8 mouse cellular contexts compared by ENCODE assay signal in genomic region chr5:30815120-30815465, GRCm38 (mm10). TPM values are rescaled to one million over a fixed set of nuclear protein-coding genes. Genes with fewer than 3 reads are reported as not detected.
A peak's percentile ranks its signal among the peaks of the same experiment; 100 is the strongest.
DNase-seq lines count a peak whose midpoint lies in the region; ATAC-seq and TF ChIP-seq lines count a peak whose summit lies in the region.

No protein-coding gene starts in this region.

- H3K4me1 ChIP-seq in kidney, adult 2 months (ENCODE audit: control insufficient read depth, insufficient read depth, low read length): peaks cover 20% of the 10 kb centered on the region
- H3K4me1 ChIP-seq in forebrain, postnatal 0 days (ENCODE audit: insufficient read depth): peaks cover 24% of the 10 kb centered on the region
- H3K4me1 ChIP-seq in midbrain, embryonic 12.5 days: peaks cover 37% of the 10 kb centered on the region

- WGBS in kidney, adult 2 months: 7% methylated on average over 7 of the region's 7 CpGs
- 4% methylated on average over 7 of the region's 7 CpGs for WGBS in forebrain, postnatal 0 days
- WGBS in midbrain, embryonic 12.5 days: 2% methylated on average over 7 of the region's 7 CpGs

- TF ChIP-seq CTCF in kidney, adult 2 months (conservative IDR thresholded peaks at IDR 0.05; ENCODE audit: insufficient read depth, insufficient read length, low read depth, low read length): no peak
- no peak for TF ChIP-seq CTCF in Patski (IDR thresholded peaks at IDR 0.05)
- TF ChIP-seq CTCF in forebrain, postnatal 0 days (IDR thresholded peaks at IDR 0.05; ENCODE audit: low read depth): no peak

- H3K4me3 ChIP-seq in kidney, adult 2 months (ENCODE audit: insufficient read depth, low read depth, low read length): peak overlapping the region; percentile 76
- peak overlapping the region; percentile 93 for H3K4me3 ChIP-seq in forebrain, postnatal 0 days (ENCODE audit: low read depth, low read length)
- H3K4me3 ChIP-seq in midbrain, embryonic 12.5 days: peak overlapping the region; percentile 79

- peak overlapping the region; percentile 86 for H3K4me2 ChIP-seq in forebrain, postnatal 0 days (ENCODE audit: low read depth)
- H3K4me2 ChIP-seq in midbrain, embryonic 12.5 days (replicated peaks): peak overlapping the region; percentile 81

- no peaks in the 10 kb centered on the region for H3K9me3 ChIP-seq in forebrain, postnatal 0 days (ENCODE audit: low read length)
- no peaks in the 10 kb centered on the region for H3K9me3 ChIP-seq in midbrain, embryonic 12.5 days

- H3K27me3 ChIP-seq in kidney, adult 2 months (replicated peaks; ENCODE audit: control insufficient read depth, insufficient read depth, low read length): no peaks in the 10 kb centered on the region
- H3K27me3 ChIP-seq in Patski: peaks cover 5% of the 10 kb centered on the region
- H3K27me3 ChIP-seq in forebrain, postnatal 0 days (ENCODE audit: insufficient read depth, low read length): no peaks in the 10 kb centered on the region; the same call in 1 of the 2 replicates
- H3K27me3 ChIP-seq in midbrain, embryonic 12.5 days: 0 out of 2 replicates have a peak, but pooled peaks cover 6% of the 10 kb centered on the region

- peak overlapping the region; percentile 84 for H3K9ac ChIP-seq in forebrain, postnatal 0 days
- peak overlapping the region; percentile 86 for H3K9ac ChIP-seq in midbrain, embryonic 12.5 days (replicated peaks)

- TF ChIP-seq POLR2A in kidney, adult 2 months (IDR thresholded peaks at IDR 0.05; ENCODE audit: low read depth, low read length): no peak

- peak; percentile 32 for ATAC-seq in Patski
- no peak for ATAC-seq in forebrain, postnatal 0 days
- ATAC-seq in midbrain, embryonic 12.5 days (ENCODE audit: low FRiP score, low read depth): 0 out of 2 replicates have a peak, but pooled peaks have one; percentile 3

- peak overlapping the region; percentile 15 for H3K27ac ChIP-seq in kidney, adult 2 months (ENCODE audit: insufficient read depth, low read depth, low read length)
- H3K27ac ChIP-seq in forebrain, postnatal 0 days (ENCODE audit: low read depth, low read length): peak overlapping the region; percentile 90
- H3K27ac ChIP-seq in midbrain, embryonic 12.5 days (replicated peaks): peak overlapping the region; percentile 93

- POLR2A ChIA-PET in Patski (lab: Charles Lee): interaction anchor here (0.6 to 1.5 kb wide), 3 partner anchors 10 to 73 kb away, joined by 3 read pairs; partner anchors contain the start of gene Agbl5

- in situ Hi-C loops in Patski (cut with MboI; ENCODE audit: low pct_unique_long_range_greater_than_20kb): loop anchor here (10.0 kb wide), 1 partner anchor 50 kb away; the partner anchor contains the start of gene Tmem214

- no peaks in the 10 kb centered on the region for H3K36me3 ChIP-seq in kidney, adult 2 months (ENCODE audit: control insufficient read depth, insufficient read depth, low read length)
- no peaks in the 10 kb centered on the region for H3K36me3 ChIP-seq in forebrain, postnatal 0 days (ENCODE audit: insufficient read depth)
- 0 out of 2 replicates have a peak, but pooled peaks cover 3% of the 10 kb centered on the region for H3K36me3 ChIP-seq in midbrain, embryonic 12.5 days

- CTCF ChIA-PET in Patski (lab: Charles Lee): interaction anchor here (1.1 kb wide), 1 partner anchor 16 kb away, joined by 4 read pairs; no protein-coding TSS in a partner anchor

- no peak for DNase-seq in kidney, adult 2 months
- DNase-seq in kidney, postnatal 14 days: no peak
- no peak for DNase-seq in Patski (ENCODE audit: low read depth, low spot score)
- no peak for DNase-seq in forebrain, postnatal 0 days
- DNase-seq in right cerebral cortex, postnatal 10 days (ENCODE audit: low spot score in 2 of 2): no peak
- no peak for DNase-seq in thymus, postnatal 36 days
- no peak for DNase-seq in adrenal gland, adult 18-20 months (ENCODE audit: low spot score in 2 of 2)

RNA-seq across cellular contexts. Expression of gene Mapre3, which starts 0.7 kb away (rescaled TPM):
- polyA plus RNA-seq in kidney, adult 2 months (2012; rRNA removed): 44.3 and 45.3 TPM in 2 replicates
- polyA plus RNA-seq in Patski (2021): 83.2 TPM
- 48.2 and 55.0 TPM in 2 replicates for total RNA-seq in forebrain, postnatal 0 days (2014; rRNA removed)
- 113 and 141 TPM in 2 replicates for polyA plus RNA-seq in forebrain, postnatal 0 days (2015; fragmentation: Nextera tagmentation; extraction: Ambion mirVana)
- 69.3 and 77.7 TPM in 2 replicates for polyA plus RNA-seq in midbrain, embryonic 12.5 days (2016; fragmentation: Nextera tagmentation; extraction: Ambion mirVana)
- 10 to 100 TPM; 60.7 to 76.5 TPM for total RNA-seq in adrenal gland, adult 18-20 months (2021)

RNA-seq across cellular contexts. Expression of gene Tmem214, which starts 52.7 kb away (rescaled TPM):
- polyA plus RNA-seq in kidney, adult 2 months (2012; rRNA removed): 81.3 and 92.5 TPM in 2 replicates
- 82.6 TPM for polyA plus RNA-seq in Patski (2021)
- total RNA-seq in forebrain, postnatal 0 days (2014; rRNA removed): 51.2 and 61.4 TPM in 2 replicates
- polyA plus RNA-seq in forebrain, postnatal 0 days (2015; fragmentation: Nextera tagmentation; extraction: Ambion mirVana): 41.7 and 49.2 TPM in 2 replicates
- polyA plus RNA-seq in midbrain, embryonic 12.5 days (2016; fragmentation: Nextera tagmentation; extraction: Ambion mirVana): 58.4 and 65.5 TPM in 2 replicates
- total RNA-seq in adrenal gland, adult 18-20 months (2021): 10 to 100 TPM; 54.0 to 57.3 TPM

Comparison
In these comparisons a context has a peak if more than half of its experiments do, and no peak if none do; other contexts are left out.
1. H3K27ac ChIP-seq: peak in every context shown above with its lines; median percentile 93 in midbrain, embryonic 12.5 days; 90 in forebrain, postnatal 0 days; 15 in kidney, adult 2 months.